Mouse (Mus musculus) stomach, postnatal 0 days (tissue): ENCODE data around the gene Oard1. TPM values are rescaled to one million over a fixed set of nuclear protein-coding genes. Genes with fewer than 3 reads are reported as not detected.

Experiments used
- ATAC-seq: fragments of 200-750 bp; cut with Nextera tagmentation; 2 replicates; pipeline ENCODE4 v1.8.0; 2017; ENCODE audit not compliant: low FRiP score, low TSS enrichment
- DNase-seq: peaks from one replicate; pipeline ENCODE4 v3.0.0-alpha.2; 2016; ENCODE audit warnings: low spot score
- H3K27ac ChIP-seq: fragments of 300-500 bp; sonication (generic); replicated peaks from 2 replicates; pipeline ENCODE4 v1.5.1; 2014; ENCODE audit warnings: mild to moderate bottlenecking, control low read depth
- H3K27me3 ChIP-seq: fragments of 300-500 bp; sonication (generic); 2 replicates; pipeline ENCODE4 v1.6.1; 2014; ENCODE audit warnings: low read length; ENCODE audit not compliant: control insufficient read depth, insufficient read depth
- H3K36me3 ChIP-seq: fragments of 300-500 bp; sonication (generic); 2 replicates; pipeline ENCODE4 v1.6.1; 2014; ENCODE audit warnings: low read length, mixed read lengths; ENCODE audit not compliant: control insufficient read depth, insufficient read depth
- H3K4me1 ChIP-seq: fragments of 300-500 bp; sonication (generic); replicated peaks from 2 replicates; pipeline ENCODE4 v1.6.1; 2014; ENCODE audit warnings: antibody characterized with exemption; ENCODE audit not compliant: control insufficient read depth, insufficient read depth
- H3K4me2 ChIP-seq: fragments of 300-500 bp; sonication (generic); replicated peaks from 2 replicates; pipeline ENCODE4 v1.6.1; 2014; ENCODE audit warnings: low read depth, mild to moderate bottlenecking, control low read depth, moderate library complexity
- H3K4me3 ChIP-seq: fragments of 300-500 bp; sonication (generic); 2 replicates; pipeline ENCODE4 v1.5.1; 2014; ENCODE audit warnings: low read depth, low read length, control low read depth
- H3K9ac ChIP-seq: fragments of 300-500 bp; sonication (generic); 2 replicates; pipeline ENCODE4 v1.6.1; 2014; ENCODE audit warnings: mild to moderate bottlenecking, low read length, control low read depth, mixed read lengths
- H3K9me3 ChIP-seq: fragments of 300-500 bp; sonication (generic); 2 replicates; pipeline ENCODE4 v1.6.1; 2016; ENCODE audit warnings: low read length; ENCODE audit not compliant: control insufficient read depth
- CTCF ChIP-seq: IDR thresholded peaks from 2 replicates; pipeline ENCODE4 v1.5.1; 2016; ENCODE audit warnings: antibody characterized with exemption, low read depth, mild to moderate bottlenecking, moderate library complexity
- EP300 ChIP-seq: optimal IDR thresholded peaks from 2 replicates; pipeline ENCODE3; 2016; ENCODE audit warnings: antibody characterized with exemption
- WGBS: fragments of 180-500 bp; shearing (Covaris S2); extraction: QIAGEN DNeasy Blood & Tissue Kit; methylation state at CpG from one replicate; pipeline ENCODE4 v1.1.7; 2014; 5-methylcytosine and 5-hydroxymethylcytosine counted together
- polyA plus RNA-seq: library from polyadenylated mRNA; unstranded; fragments of >200 nt; fragmentation: Nextera tagmentation; extraction: Ambion mirVana; gene quantifications from 2 replicates; pipeline ENCODE4 v1.2.1, GENCODE M21; 2015

The Oard1 gene
- polyA plus RNA-seq, 1 experiment from 2014 or later = 42.3 TPM

GRCm38 (mm10) chr17:48385786-48386461 is 23.9 kb upstream of the Oard1 start:
- H3K4me3 ChIP-seq = no peak overlapping the region
- H3K36me3 ChIP-seq = peaks cover 22% of the 10 kb centered on the region; the same call in 1 of the 2 replicates
- no peak overlapping the region for H3K27ac ChIP-seq
- H3K9ac ChIP-seq = no peak overlapping the region
- TF ChIP-seq EP300 (no peak), CTCF (no peak)
- no peaks in the 10 kb centered on the region for H3K9me3 ChIP-seq
- no peaks in the 10 kb centered on the region for H3K27me3 ChIP-seq
- WGBS = 52% methylated on average over 2 of the region's 2 CpGs
- no peak for ATAC-seq
- DNase-seq = no peak
- no peak overlapping the region for H3K4me2 ChIP-seq
- H3K4me1 ChIP-seq = no peaks in the 10 kb centered on the region

GRCm38 (mm10) chr17:48388666-48389065 is 21.1 kb upstream of the Oard1 start:
- H3K4me2 ChIP-seq = no peak overlapping the region
- no peak overlapping the region for H3K9ac ChIP-seq
- no peak for ATAC-seq
- no peaks in the 10 kb centered on the region for H3K9me3 ChIP-seq
- peaks cover 38% of the 10 kb centered on the region; the same call in 1 of the 2 replicates for H3K36me3 ChIP-seq
- no peaks in the 10 kb centered on the region for H3K27me3 ChIP-seq
- no peak overlapping the region for H3K4me3 ChIP-seq
- TF ChIP-seq CTCF = no peak
- DNase-seq = no peak
- no peak overlapping the region for H3K27ac ChIP-seq
- H3K4me1 ChIP-seq = no peaks in the 10 kb centered on the region
- WGBS = 82% methylated on average over 2 of the region's 2 CpGs

- H3K27ac ChIP-seq = no peak overlapping the region
- H3K4me3 ChIP-seq = no peak overlapping the region
- DNase-seq = no peak
- no peak for TF ChIP-seq CTCF
- TF ChIP-seq EP300 = no peak
- no peaks in the 10 kb centered on the region for H3K27me3 ChIP-seq
- no peaks in the 10 kb centered on the region for H3K4me1 ChIP-seq
- no peak overlapping the region for H3K9ac ChIP-seq
- ATAC-seq = no peak
- peaks cover 41% of the 10 kb centered on the region; the same call in 1 of the 2 replicates for H3K36me3 ChIP-seq
- H3K9me3 ChIP-seq = no peaks in the 10 kb centered on the region
- no peak overlapping the region for H3K4me2 ChIP-seq
- 87% methylated on average over 5 of the region's 5 CpGs for WGBS
These were observed 20.4 kb upstream of the Oard1 start for GRCm38 (mm10) chr17:48389442-48389841.

- Histone ChIP-seq H3K36me3 (peaks cover 45% of the 10 kb centered on the region; the same call in 1 of the 2 replicates), H3K4me1 (no peaks in the 10 kb centered on the region), H3K9me3 (no peaks in the 10 kb centered on the region), H3K4me2 (no peak overlapping the region), H3K27ac (no peak overlapping the region), H3K27me3 (no peaks in the 10 kb centered on the region), H3K9ac (no peak overlapping the region), H3K4me3 (no peak overlapping the region)
- TF ChIP-seq CTCF = no peak
- no peak for TF ChIP-seq EP300
- no peak for ATAC-seq
- DNase-seq = no peak
- WGBS = 90% methylated on average over 5 of the region's 5 CpGs
These were observed 18.4 kb upstream of the Oard1 start for GRCm38 (mm10) chr17:48391446-48391845.

- ATAC-seq = no peak
- H3K4me3 ChIP-seq = no peak overlapping the region
- H3K36me3 ChIP-seq = peaks cover 42% of the 10 kb centered on the region; the same call in 1 of the 2 replicates
- WGBS = 75% methylated on average over 3 of the region's 3 CpGs
- no peak overlapping the region for H3K27ac ChIP-seq
- no peak overlapping the region for H3K9ac ChIP-seq
- no peaks in the 10 kb centered on the region for H3K4me1 ChIP-seq
- H3K4me2 ChIP-seq = no peak overlapping the region
- no peak for DNase-seq
- TF ChIP-seq CTCF (no peak), EP300 (no peak)
- no peaks in the 10 kb centered on the region for H3K9me3 ChIP-seq
- H3K27me3 ChIP-seq = no peaks in the 10 kb centered on the region
These were observed 17.2 kb upstream of the Oard1 start for GRCm38 (mm10) chr17:48392616-48393015.

GRCm38 (mm10) chr17:48401710-48402109 is 8.1 kb upstream of the Oard1 start:
- Histone ChIP-seq H3K36me3 (peaks cover 13% of the 10 kb centered on the region), H3K9ac (no peak overlapping the region), H3K4me1 (no peaks in the 10 kb centered on the region), H3K27ac (no peak overlapping the region), H3K27me3 (no peaks in the 10 kb centered on the region), H3K4me3 (no peak overlapping the region), H3K9me3 (no peaks in the 10 kb centered on the region), H3K4me2 (no peak overlapping the region)
- 81% methylated on average over 4 of the region's 4 CpGs for WGBS
- ATAC-seq = no peak
- no peak for TF ChIP-seq CTCF
- DNase-seq = no peak
